Mouse (Mus musculus) heart, embryonic 14.5 days (tissue): ENCODE measurements around the gene Klf3. TPM values are rescaled to one million over a fixed set of nuclear protein-coding genes. Genes with fewer than 3 reads are reported as not detected.

ENCODE experiments used
- ATAC-seq: fragments of 200-750 bp; cut with Nextera tagmentation; 2 replicates; pipeline ENCODE4 v1.8.0; 2017; ENCODE audit warnings: low read depth, moderate TSS enrichment; ENCODE audit not compliant: insufficient number of reproducible peaks, insufficient read depth, low FRiP score
- H3K27ac ChIP-seq, 2 experiments: fragments of 200-500 bp in 1 of 2; fragments of 300-500 bp in 1 of 2; sonication (generic) in 1 of 2; replicated peaks in 1 of 2; 2 replicates each; pipeline ENCODE4 v1.5.1; 2012 to 2014; ENCODE audit warnings: low read depth in 2 of 2, low read length in 2 of 2, control low read depth in 1 of 2, mild to moderate bottlenecking in 1 of 2, mixed read lengths in 1 of 2; ENCODE audit not compliant: control insufficient read depth in 1 of 2, insufficient read depth in 1 of 2
- H3K27me3 ChIP-seq: fragments of 300-500 bp; sonication (generic); 2 replicates; pipeline ENCODE4 v1.6.1; 2014; ENCODE audit warnings: mild to moderate bottlenecking, low read length, control low read depth; ENCODE audit not compliant: control insufficient read depth, insufficient read depth
- H3K36me3 ChIP-seq: fragments of 300-500 bp; sonication (generic); 2 replicates; pipeline ENCODE4 v1.6.1; 2014; ENCODE audit warnings: mild to moderate bottlenecking, control low read depth, low read length, mixed read lengths; ENCODE audit not compliant: control insufficient read depth, insufficient read depth
- H3K4me1 ChIP-seq, 2 experiments: fragments of 200-500 bp in 1 of 2; fragments of 300-500 bp in 1 of 2; sonication (generic) in 1 of 2; 2 replicates each; pipeline ENCODE4 v1.6.1; 2012 to 2014; ENCODE audit warnings: low read length in 2 of 2, control low read depth in 1 of 2, mixed read lengths in 1 of 2; ENCODE audit not compliant: control insufficient read depth in 2 of 2, insufficient read depth in 2 of 2
- H3K4me2 ChIP-seq: fragments of 300-500 bp; sonication (generic); 2 replicates; pipeline ENCODE4 v1.6.1; 2014; ENCODE audit warnings: mild to moderate bottlenecking, low read length
- H3K4me3 ChIP-seq, 2 experiments: fragments of 200-500 bp in 1 of 2; fragments of 300-500 bp in 1 of 2; sonication (generic) in 1 of 2; 2 replicates each; pipeline ENCODE4 v1.5.1; 2012 to 2014; ENCODE audit warnings: low read length in 2 of 2, mild to moderate bottlenecking in 2 of 2, control low read depth in 1 of 2, low read depth in 1 of 2, moderate library complexity in 1 of 2; ENCODE audit not compliant: control insufficient read depth in 1 of 2, insufficient read depth in 1 of 2
- H3K9ac ChIP-seq: fragments of 300-500 bp; sonication (generic); 2 replicates; pipeline ENCODE4 v1.6.1; 2014; ENCODE audit warnings: mild to moderate bottlenecking, low read length
- H3K9me3 ChIP-seq: fragments of 300-500 bp; sonication (generic); 2 replicates; pipeline ENCODE4 v1.6.1; 2016; ENCODE audit warnings: low read length, control low read depth; ENCODE audit not compliant: control insufficient read depth
- WGBS: fragments of 180-500 bp; shearing (Covaris S2); extraction: QIAGEN DNeasy Blood & Tissue Kit; methylation state at CpG from one replicate; pipeline ENCODE4 v1.1.7; 2014; 5-methylcytosine and 5-hydroxymethylcytosine counted together
- polyA plus RNA-seq: library from polyadenylated mRNA; unstranded; fragments of >200 nt; fragmentation: Nextera tagmentation; extraction: Ambion mirVana; gene quantifications from 2 replicates; pipeline ENCODE4 v1.2.1, GENCODE M21; 2014

Gene Klf3
- polyA plus RNA-seq, 1 experiment from 2014 or later, result 52.1 TPM

DNA sequence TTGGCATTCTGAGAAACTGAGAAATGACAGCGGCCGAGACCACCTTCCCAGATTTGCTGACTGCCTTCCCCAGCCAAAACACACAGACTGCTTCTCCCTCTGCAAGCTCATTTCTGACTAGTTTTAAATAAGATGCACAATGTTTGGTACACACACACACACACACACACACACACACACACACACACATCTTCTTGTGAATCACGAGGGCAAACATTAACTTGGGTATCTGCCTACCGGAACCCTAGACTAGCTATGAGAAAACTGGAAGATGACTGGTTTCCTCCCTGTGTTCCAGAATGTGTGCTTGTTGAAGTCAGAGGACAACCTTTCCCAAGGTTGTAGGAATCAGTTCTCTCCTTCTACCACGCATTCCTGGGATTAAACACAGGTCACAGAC, 50.2 kb downstream of the Klf3 start:
- Histone ChIP-seq H3K4me2 (no peak overlapping the region), H3K4me3 (no peak overlapping the region), H3K4me1 (peaks cover 5 to 8% of the 10 kb centered on the region in 2 experiments; a peak in 2 of 4 replicates), H3K9ac (no peak overlapping the region), H3K27me3 (no peaks in the 10 kb centered on the region), H3K36me3 (no peaks in the 10 kb centered on the region), H3K9me3 (peaks cover 16% of the 10 kb centered on the region), H3K27ac (peak overlapping the region in 1 of 2 experiments; percentile 34; a peak in 1 of 4 replicates)
- no peak for ATAC-seq
- WGBS, result 83% methylated on average over 5 of the region's 5 CpGs

DNA sequence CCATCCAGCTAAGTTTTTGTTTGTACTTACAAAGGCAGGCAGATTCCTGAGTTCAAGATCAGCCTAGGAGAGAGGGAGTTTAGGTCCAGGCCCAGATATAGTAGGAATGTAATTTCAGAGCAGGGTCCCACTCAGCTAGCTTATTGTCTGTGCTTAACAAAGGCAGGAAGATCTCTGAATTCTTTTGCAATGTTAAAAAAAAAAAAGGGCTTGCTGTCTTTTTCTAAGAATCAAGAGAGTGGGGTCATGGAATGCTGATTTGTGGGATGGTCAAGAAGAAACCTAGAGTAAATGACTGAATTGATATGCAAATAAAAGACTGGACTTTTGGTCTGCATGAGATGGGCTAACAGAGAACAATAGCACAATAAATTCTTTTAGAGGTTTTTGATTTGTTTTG, 52.0 kb downstream of the Klf3 start:
- H3K27me3 ChIP-seq, result no peaks in the 10 kb centered on the region
- ATAC-seq, result no peak
- H3K4me3 ChIP-seq, result no peak overlapping the region

DNA sequence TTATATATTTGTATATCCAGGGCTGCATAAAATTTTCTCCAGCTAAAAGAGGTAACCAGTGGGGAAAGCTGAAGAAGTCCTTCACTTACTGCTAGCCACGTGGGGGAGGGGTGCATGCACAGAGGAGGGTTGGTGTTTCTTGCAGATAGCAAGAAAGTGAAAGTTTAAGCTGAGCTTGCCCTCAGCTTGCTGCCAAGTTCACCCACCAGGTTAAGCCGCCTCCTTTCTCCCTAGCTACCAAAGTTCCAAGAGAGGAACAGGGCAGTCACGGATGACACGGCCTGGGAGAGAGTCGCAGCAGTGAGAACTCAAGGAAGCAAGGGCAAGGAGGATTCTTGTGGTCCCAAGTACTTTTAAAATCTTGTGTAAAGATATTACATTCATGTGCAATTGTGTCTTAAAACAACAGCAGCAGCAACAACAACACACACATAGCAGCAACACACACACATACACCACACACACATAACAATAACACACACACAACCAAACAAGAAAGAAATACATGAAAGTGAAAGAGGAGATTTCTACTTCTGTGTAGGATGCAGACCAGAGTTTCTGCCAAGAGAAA, 57.8 kb downstream of the Klf3 start:
- no peak for ATAC-seq
- Histone ChIP-seq H3K27ac (peak overlapping the region; percentile 55 to 64), H3K36me3 (no peaks in the 10 kb centered on the region), H3K4me3 (no peak overlapping the region), H3K4me1 (peaks cover 23 to 27% of the 10 kb centered on the region in 2 experiments), H3K9me3 (peaks cover 3% of the 10 kb centered on the region), H3K9ac (peak overlapping the region; percentile 57), H3K4me2 (peak overlapping the region; percentile 42), H3K27me3 (no peaks in the 10 kb centered on the region)
- 43% methylated on average over 5 of the region's 5 CpGs for WGBS

More for the DNA sequence above, 52.0 kb downstream of the Klf3 start:
- no peak overlapping the region for H3K27ac ChIP-seq
- no peak overlapping the region for H3K9ac ChIP-seq
- H3K4me1 ChIP-seq, result peaks cover 6 to 11% of the 10 kb centered on the region in 2 experiments
- no peaks in the 10 kb centered on the region for H3K36me3 ChIP-seq
- peaks cover 16% of the 10 kb centered on the region for H3K9me3 ChIP-seq
- no peak overlapping the region for H3K4me2 ChIP-seq

GRCm38 (mm10) chr5:64861471-64862199, 58.4 kb downstream of the Klf3 start:
- no peak for ATAC-seq

GRCm38 (mm10) chr5:64862269-64862668, 59.1 kb downstream of the Klf3 start:
- H3K4me3 ChIP-seq, result no peak overlapping the region
- no peaks in the 10 kb centered on the region for H3K9me3 ChIP-seq
- whole genome bisulfite sequencing, result 62% methylated on average over 9 of the region's 9 CpGs
- 0 out of 2 replicates have a peak, but pooled peaks have one; percentile 42 for ATAC-seq
- peak overlapping the region; percentile 57; the same call in 1 of the 2 replicates for H3K9ac ChIP-seq
- H3K27ac ChIP-seq, result peak overlapping the region in 1 of 2 experiments; percentile 64; a peak in 2 of 4 replicates
- peaks cover 25 to 32% of the 10 kb centered on the region in 2 experiments for H3K4me1 ChIP-seq
- H3K36me3 ChIP-seq, result no peaks in the 10 kb centered on the region
- 0 out of 2 replicates have a peak overlapping the region, but pooled peaks have one; percentile 42 for H3K4me2 ChIP-seq
- no peaks in the 10 kb centered on the region for H3K27me3 ChIP-seq

More at GRCm38 (mm10) chr5:64861471-64862199, 58.4 kb downstream of the Klf3 start:
- 49% methylated on average over 17 of the region's 17 CpGs for WGBS
- Histone ChIP-seq H3K4me3 (no peak overlapping the region), H3K36me3 (no peaks in the 10 kb centered on the region), H3K9ac (peak overlapping the region; percentile 57), H3K4me1 (peaks cover 25 to 32% of the 10 kb centered on the region in 2 experiments), H3K27ac (peak overlapping the region; percentile 55 to 64), H3K9me3 (no peaks in the 10 kb centered on the region), H3K27me3 (no peaks in the 10 kb centered on the region), H3K4me2 (peak overlapping the region; percentile 42)

DNA sequence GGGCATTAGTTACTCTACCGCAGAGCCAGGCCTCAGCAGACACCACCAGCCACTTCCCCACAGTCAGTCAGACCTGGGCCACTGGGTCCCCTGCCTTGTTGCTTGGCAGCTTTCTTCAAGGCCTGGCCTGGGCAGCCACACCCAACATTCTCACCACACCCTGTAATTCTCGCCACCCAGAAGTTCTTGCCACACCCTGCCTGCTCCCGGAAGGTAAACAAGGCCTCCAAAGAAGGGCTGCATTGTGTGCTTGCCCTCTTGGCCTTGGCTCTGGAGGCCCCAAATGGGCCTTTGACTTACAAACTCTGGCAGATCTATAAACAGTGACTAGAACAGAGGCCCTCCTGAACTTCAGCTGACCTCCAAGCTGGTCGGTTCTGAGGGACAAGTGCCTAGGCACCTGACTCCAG, 61.5 kb downstream of the Klf3 start:
- ATAC-seq, result 0 out of 2 replicates have a peak, but pooled peaks have one; percentile 4
- no peak overlapping the region for H3K9ac ChIP-seq
- 45% methylated on average over 4 of the region's 4 CpGs for WGBS

DNA sequence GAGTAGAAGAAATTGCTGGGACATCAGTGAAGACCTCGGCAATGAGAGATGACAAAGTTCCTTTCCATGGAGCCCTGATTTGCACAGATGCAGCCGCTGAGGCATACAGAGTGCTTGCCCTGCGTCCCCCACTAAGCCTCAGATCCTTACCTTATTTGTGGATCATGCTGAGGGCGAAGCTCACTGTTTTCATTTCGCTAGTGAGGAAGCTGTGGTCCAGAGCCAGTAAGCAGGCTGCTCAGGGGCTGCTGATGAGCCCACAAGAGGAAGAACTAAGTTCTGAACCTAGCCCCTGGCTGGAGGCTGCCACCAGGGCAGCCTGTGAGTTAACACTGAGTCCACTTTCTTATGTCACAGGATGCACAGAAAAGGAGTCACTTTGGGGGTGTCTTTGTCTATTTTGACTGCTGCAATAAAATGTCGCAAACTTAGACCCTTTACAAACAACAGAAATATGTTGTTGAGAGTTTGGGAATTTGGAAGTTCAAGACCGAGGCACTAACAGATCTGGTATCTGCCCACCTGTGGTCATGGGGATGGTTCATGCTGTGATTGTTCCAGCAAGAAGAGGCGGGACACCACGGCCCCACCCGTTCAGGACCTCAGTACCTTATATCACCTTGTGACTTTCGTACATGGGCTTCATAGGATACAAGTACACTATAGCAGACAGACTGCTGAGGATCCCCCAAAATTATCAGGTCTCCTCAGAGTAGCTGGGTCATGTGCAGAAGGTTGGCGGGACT, 62.2 kb downstream of the Klf3 start:
- Histone ChIP-seq H3K27ac (peak overlapping the region in 1 of 2 experiments; percentile 26; a peak in 1 of 4 replicates), H3K27me3 (no peaks in the 10 kb centered on the region), H3K4me1 (peaks cover 26 to 27% of the 10 kb centered on the region in 2 experiments), H3K36me3 (no peaks in the 10 kb centered on the region), H3K9ac (no peak overlapping the region), H3K4me2 (no peak overlapping the region), H3K9me3 (no peaks in the 10 kb centered on the region), H3K4me3 (no peak overlapping the region)
- WGBS, result 81% methylated on average over 12 of the region's 12 CpGs
- no peak for ATAC-seq

More for the DNA sequence above, 61.5 kb downstream of the Klf3 start:
- Histone ChIP-seq H3K4me2 (no peak overlapping the region), H3K36me3 (no peaks in the 10 kb centered on the region), H3K27ac (peak overlapping the region in 1 of 2 experiments; percentile 26; a peak in 1 of 4 replicates), H3K27me3 (no peaks in the 10 kb centered on the region), H3K4me1 (peaks cover 28 to 32% of the 10 kb centered on the region in 2 experiments), H3K4me3 (no peak overlapping the region), H3K9me3 (no peaks in the 10 kb centered on the region)
